Mouse (Mus musculus) liver, embryonic 14.5 days (tissue): ENCODE measurements around the gene Hsdl2.

Source experiments
- CTCF ChIP-seq: IDR thresholded peaks from 2 replicates; pipeline ENCODE4 v1.5.1; 2016; ENCODE audit warnings: antibody characterized with exemption, low read depth, control low read depth
- EP300 ChIP-seq: IDR thresholded peaks from 2 replicates; pipeline ENCODE4 v1.6.1; 2016; ENCODE audit warnings: antibody characterized with exemption, low read depth

DNA sequence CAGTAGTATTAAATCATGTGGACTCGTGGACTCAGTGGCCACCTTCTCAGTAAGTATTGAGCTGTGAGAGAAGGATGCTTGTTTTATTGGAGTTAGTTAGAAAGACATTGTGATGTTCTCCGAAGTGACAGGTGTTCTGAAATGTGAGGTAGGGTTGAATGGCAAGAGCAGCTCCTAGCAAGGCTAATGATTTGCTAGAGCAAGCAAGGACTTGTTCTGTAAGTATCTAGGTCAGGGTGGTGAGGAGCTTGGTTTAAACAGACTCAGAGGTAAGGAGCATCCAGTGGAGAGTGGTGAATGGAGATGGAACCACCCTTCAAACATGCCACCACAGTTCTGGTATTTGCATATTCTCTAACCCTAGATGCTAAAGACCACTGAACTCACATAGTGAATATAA, 61.3 kb downstream of the Hsdl2 start:
- TF ChIP-seq CTCF = no peak
- TF ChIP-seq EP300 = no peak
